Mouse (Mus musculus) thymus, postnatal 0 days (tissue): Measurements from ENCODE around the gene Lancl3. TPM values are rescaled to one million over a fixed set of nuclear protein-coding genes. Genes with fewer than 3 reads are reported as not detected.
"Not testable (repeated sequence)": the region's sequence is repeated elsewhere in the genome, so short reads cannot be mapped to it uniquely, and the experiment has no call there.

Experiments used
- DNase-seq: peaks from one replicate; pipeline ENCODE4 v3.0.0-alpha.2; 2015; ENCODE audit warnings: low spot score
- polyA plus RNA-seq: library from polyadenylated mRNA; unstranded; fragments of >200 nt; fragmentation: Nextera tagmentation; extraction: Ambion mirVana; gene quantifications from 2 replicates; pipeline ENCODE4 v1.2.1, GENCODE M21; 2015

Gene Lancl3
- polyA plus RNA-seq, 1 experiment from 2014 or later, result 0.88 TPM

DNA sequence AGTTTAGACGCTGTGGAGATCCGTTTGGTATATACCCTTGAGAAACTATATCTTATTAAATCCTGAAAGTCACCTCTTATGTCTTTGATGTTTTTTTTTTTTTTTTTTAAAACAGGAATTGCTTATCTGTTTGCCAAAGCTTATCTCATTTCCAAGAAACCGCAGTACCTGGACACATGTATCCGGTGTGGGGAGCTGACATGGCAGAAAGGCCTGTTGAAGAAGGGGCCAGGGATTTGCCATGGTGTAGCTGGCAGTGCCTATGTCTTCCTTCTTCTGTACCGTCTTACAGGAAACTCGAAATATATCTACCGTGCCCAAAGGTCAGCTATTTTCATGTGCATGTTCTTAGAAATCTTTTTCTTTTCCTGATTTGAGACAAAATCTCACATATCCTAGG is 58.1 kb downstream of the Lancl3 start:
- DNase-seq, result no peak

DNA sequence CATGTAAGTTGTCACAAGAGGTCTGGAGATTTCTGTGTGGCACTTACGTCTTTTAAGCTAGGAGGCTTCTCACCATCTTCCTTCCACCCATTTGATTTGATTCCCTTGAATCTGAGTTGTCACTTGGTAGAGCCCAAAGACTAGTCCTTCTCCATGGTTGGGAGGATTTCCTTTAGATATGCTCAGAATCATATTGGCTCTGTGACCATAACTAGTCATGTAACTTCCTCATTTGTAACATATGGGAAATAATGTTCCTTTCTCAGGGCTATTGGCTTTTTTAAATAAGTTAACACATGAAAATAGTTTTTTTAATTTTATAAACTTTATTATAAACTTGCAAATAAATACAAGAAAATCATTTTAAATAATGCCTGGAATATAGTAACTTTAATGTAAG is 59.6 kb downstream of the Lancl3 start:
- no peak for DNase-seq

DNA sequence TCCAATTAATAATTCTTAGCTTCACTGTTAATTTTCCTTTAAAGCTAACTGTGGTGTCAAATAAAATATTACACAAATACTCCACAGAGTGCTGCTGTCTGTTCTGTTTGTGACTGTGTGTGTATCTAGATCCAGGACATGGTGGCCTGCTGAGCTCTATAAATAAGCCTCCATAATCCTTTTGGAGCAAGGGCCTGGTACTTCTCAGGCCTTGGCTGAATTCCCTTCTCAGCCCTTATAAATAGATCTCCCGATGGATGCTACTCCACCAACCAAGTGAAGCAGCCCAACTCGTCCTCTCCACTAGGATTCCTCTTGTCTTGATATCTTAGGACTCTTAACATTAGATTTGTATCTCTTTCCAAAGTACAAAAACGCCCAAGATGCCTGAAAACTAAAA is 71.4 kb downstream of the Lancl3 start:
- no peak for DNase-seq

DNA sequence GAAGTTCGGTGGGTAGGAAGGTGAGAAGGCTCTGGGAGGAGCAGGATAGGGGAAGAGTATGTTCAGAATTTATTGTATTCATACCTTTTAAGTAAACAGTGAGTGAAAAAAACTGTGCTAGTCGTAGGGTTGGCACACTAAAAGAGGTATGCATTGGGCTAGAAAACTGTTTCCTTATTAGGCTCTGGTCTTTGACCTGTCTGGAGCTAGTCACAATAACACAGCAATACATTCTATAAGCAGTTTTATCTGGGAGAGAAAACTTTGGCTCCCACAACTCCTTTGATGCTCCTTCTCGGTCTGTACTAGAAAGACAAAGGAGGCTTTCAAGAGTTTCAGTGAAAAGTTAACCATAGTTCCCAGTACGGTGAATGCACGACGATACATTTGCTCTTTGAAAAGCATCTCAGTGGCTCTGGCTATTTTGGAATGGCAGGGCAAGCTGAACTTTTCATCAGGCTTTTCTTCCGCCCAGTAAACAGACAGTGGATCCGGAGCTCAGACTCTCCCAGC is 72.3 kb downstream of the Lancl3 start:
- no peak for DNase-seq

DNA sequence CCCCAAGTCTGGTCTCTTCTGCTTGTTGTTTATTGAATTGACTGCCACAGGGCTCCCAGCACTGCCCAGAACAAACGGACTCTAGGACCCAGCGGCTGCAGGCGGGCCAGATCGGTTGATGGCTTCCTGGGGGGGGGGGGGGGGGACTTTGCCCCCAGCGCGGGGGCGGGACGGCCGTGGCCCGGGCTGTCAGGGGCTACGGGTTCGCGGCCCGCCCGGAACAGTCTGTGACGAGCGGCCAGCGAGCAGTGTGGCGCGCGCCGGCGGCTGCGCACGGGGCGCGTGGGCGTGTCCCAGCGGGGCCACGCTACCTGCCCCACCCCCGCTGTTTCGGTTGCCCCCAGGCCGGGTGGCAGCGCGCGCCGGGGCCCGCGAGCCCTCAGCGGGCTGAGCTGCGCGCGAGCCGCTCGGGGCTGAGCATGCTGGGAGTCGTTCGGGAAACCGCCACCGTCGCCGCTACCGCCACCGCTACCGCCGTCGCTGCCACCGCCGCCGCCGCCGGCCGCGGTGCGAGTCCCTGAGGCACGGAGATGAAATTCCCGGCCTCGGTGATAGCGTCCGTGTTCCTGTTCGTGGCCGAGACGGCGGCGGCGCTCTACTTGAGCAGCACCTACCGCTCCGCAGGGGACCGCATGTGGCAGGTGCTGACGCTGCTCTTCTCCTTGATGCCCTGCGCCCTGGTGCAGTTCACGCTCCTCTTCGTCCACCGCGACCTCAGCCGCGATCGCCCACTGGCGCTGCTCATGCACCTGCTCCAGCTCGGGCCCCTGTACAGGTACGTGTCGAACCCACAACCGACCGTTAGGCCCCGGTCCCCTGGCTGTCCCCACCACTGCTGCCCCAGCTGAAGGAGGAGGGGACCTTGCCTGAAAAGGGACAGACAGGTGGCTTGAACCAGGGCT is 73.0 kb downstream of the Lancl3 start, which contains the start of gene Xk:
Gene Xk, plus strand, starts transcription at position 297 of the 902 bp plus-strand sequence.
- DNase-seq, result peak; percentile 56

DNA sequence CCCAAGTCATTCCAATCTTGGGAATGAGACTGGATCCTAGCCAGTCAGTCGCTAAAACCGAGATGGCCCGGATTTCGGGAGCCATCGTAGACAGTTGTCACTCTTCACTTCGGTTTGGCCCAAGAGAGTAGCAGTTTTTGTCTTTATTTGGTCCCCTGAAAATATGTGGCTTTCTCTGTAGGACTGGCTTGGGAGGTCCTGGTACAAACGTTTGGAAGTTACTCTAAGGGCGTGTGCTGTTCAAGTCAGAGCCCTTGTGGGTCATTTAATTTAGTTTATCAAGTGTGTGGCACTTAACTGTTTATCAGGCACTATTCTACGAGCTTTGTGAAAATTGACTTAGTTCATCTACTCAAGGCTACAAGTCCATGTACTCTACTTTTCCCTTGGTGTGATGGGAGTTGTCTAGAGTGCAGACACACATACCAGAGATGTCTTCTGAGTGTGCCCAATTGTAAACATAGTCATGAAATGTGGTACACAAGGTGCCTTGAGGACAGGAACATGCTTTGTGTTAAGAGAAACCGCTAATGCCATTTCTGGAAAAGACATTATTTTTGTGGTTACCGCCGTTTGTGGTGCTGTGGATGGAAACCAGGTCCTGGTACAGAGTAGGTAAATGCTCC is 73.8 kb downstream of the Lancl3 start:
- no peak for DNase-seq

DNA sequence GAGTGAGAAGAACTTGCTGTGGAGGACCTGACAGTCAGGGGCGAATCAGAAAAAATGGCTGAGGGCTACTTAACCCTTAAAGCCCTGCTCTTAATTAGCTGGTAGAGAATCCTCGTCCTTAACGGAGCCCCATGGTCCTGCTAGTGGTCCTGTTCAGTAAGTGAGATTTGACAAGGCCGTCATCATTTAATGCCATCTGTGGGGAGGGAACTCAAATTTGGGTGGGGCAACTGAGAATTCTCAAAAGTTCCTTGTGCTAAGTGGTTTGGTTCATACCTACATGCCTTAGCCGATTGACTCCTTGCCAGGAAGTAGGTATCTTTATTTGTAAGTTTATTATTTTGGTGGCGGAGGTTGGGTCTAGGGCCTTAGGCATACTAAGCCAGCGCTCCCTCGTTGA is 74.6 kb downstream of the Lancl3 start:
- DNase-seq, result no peak

DNA sequence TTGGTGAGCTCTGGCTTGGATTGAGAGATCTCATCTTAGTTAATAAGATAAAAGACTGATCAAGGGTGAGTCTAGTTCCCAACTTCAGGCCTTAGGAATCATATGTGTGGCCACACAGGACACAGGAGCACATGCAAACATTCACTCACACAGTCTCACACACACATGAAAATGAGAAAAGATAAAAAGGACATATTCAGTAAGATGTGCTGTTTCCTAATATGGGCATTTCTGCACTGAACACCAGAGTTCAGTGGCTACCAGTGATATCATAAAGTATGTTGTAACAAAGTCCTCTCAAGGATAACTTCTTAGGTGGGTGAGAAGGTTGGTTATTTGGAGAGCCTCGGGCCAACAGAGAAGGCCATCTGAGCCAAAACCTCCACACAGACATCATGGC is 83.8 kb downstream of the Lancl3 start, which contains the start of gene H2al1m:
Gene H2al1m, plus strand, starts transcription at position 301 of the 400 bp plus-strand sequence.
- not testable (repeated sequence) for DNase-seq

DNA sequence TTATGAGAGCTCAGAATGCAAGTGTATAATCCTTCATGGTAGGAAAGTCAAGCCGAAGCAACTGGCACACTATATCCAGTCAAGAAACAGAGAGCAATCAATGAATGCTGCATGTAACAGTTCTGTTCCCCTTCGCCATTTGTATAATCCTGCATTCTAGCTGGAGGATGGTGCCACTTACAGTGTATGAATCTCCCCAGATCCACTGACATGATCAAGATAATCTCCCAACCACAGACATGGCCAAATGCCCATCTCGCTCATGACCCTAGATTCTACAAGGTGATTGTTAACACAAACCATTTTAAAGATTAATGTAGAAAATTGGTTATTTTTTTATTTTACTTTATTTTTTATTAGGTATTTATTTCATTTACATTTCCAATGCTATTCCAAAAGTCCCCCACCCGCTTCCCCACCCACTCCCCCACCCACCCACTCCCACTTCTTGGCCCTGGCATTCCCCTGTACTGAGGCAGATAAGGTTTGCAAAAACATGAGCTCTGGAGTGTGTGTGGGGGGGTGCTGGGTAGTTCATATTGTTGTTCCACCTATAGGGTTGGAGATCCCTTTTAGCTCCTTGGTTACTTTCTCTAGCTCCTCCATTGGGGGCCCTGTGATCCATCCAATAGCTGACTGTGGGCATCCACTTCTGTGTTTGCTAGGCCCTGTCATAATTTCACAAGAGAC is 93.6 kb downstream of the Lancl3 start:
- DNase-seq, result not testable (repeated sequence)

DNA sequence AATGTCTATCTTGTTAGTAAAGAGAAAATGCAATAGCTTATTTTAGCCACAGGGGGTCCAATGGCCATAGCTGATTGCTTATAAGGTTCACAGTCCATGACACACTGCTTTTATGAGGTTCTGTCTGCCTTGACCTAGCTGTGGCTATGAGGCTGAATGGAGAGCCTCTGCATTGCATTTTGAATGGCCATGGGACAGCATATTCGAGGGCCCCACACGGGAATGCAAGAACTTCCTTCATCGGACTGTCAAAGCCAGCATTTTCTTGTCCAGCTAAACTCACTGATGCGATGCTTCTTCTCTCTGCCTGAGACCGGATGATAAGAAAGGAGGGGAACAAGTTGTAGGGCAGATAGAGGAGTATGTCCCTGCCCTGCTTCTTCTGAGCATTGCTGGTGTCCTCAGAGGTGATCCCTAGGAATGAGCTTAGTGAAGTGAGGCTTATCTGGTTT is 98.7 kb downstream of the Lancl3 start:
- DNase-seq, result no peak

DNA sequence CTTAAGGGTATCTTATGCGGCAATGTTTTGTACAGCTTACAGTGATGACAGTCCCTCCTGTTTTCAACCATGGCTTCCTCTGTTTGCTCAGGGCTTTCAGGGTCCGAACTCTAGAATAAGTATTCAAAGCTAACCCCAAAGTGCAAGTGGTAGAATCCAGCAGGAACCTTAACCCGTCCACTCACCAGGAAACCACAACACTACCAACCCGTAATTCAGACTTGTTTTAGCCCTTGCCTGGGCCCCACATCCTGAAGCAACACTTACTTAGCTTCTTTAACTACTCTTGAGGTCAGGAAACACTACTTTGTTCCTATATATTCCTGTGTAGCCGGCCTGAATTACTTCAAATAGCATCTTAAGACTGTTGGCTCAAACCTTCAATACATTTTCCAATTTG is 103.1 kb downstream of the Lancl3 start:
- no peak for DNase-seq

DNA sequence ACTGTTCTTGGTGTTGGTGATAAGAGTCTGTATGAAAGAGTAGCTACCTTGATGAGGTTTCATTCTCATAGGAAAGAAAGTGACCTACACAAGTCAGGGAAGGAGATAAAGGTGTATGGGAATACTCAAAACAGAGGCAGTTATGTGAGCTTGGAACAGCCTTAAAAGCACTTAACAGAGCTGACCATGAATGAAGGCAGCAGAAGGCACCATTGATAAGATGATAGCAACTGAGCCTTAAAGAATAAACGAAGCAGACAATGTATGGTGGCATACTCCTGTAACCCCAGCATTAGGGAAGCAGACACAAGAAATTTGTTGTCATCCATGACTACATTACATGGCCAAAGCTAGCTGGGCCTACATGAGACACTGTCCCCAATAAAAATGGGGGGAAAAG is 103.8 kb downstream of the Lancl3 start:
- DNase-seq, result no peak

DNA sequence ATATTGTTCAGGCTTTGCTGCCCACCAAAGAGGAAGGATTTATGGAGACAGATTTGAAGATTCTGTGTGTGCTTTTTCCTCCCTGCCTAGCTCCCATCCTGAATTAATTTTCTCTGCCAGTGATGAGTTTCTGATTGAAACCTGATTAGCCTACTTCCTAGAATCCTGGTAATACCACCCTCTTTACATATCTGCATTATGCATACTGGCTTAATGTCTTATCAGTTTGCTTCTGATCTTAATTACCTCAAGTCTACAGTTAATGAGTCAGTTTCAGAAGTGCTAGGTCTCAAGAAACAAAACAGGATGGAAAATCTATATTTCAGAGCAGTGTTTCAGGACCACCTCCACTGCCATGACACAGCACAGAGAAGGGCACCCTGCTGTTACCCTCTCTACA is 116.8 kb downstream of the Lancl3 start:
- DNase-seq, result not testable (repeated sequence)

Other genes starting within 250 kb of the Lancl3 start
- gene Fthl17b, start 236.9 kb upstream of the Lancl3 start, polyA plus RNA-seq, result not detected in 2 replicates
- not detected in 2 replicates for gene Fthl17c, start 223.3 kb upstream of the Lancl3 start, polyA plus RNA-seq
- gene Fthl17d, start 213.1 kb upstream of the Lancl3 start, polyA plus RNA-seq, result not detected in 2 replicates
- not detected in 2 replicates for gene Fthl17e, start 166.4 kb upstream of the Lancl3 start, polyA plus RNA-seq
- gene Fthl17f, start 136.9 kb upstream of the Lancl3 start, polyA plus RNA-seq, result not detected in 2 replicates
- not detected in 2 replicates for gene 4930402K13Rik, start 95.3 kb upstream of the Lancl3 start, polyA plus RNA-seq
- gene Gm14862, start 57.0 kb downstream of the Lancl3 start, polyA plus RNA-seq, result not detected in 2 replicates
- 0.69 and 0.78 TPM in 2 replicates for gene Xk, start 72.9 kb downstream of the Lancl3 start, polyA plus RNA-seq
- not detected in 2 replicates for gene H2al1m, start 83.9 kb downstream of the Lancl3 start, polyA plus RNA-seq
- not detected in 2 replicates for gene H2al1k, start 150.7 kb downstream of the Lancl3 start, polyA plus RNA-seq